Mouse (Mus musculus) midbrain, postnatal 0 days (tissue): ENCODE results near the gene Slc25a30. TPM values are rescaled to one million over a fixed set of nuclear protein-coding genes. Genes with fewer than 3 reads are reported as not detected.
"Not testable (repeated sequence)": the region's sequence is repeated elsewhere in the genome, so short reads cannot be mapped to it uniquely, and the experiment has no call there.

ENCODE experiments used
- ATAC-seq: fragments of 200-750 bp; cut with Nextera tagmentation; 2 replicates; pipeline ENCODE4 v1.8.0; 2017; ENCODE audit warnings: moderate number of reproducible peaks, mild to moderate bottlenecking, moderate TSS enrichment, moderate library complexity; ENCODE audit not compliant: low FRiP score
- DNase-seq: peaks from one replicate; pipeline ENCODE4 v3.0.0-alpha.2; 2015; ENCODE audit warnings: low spot score
- H3K27ac ChIP-seq: fragments of 300-500 bp; sonication (generic); 2 replicates; pipeline ENCODE4 v1.5.1; 2014; ENCODE audit warnings: low read depth, mild to moderate bottlenecking, low read length, mixed read lengths
- H3K27me3 ChIP-seq: fragments of 300-500 bp; sonication (generic); 2 replicates; pipeline ENCODE4 v1.6.1; 2014; ENCODE audit warnings: low read length, control low read depth, mixed read lengths; ENCODE audit not compliant: insufficient read depth
- H3K36me3 ChIP-seq: fragments of 300-500 bp; sonication (generic); 2 replicates; pipeline ENCODE4 v1.6.1; 2014; ENCODE audit warnings: low read length, control low read depth, mixed read lengths; ENCODE audit not compliant: insufficient read depth
- H3K4me1 ChIP-seq: fragments of 300-500 bp; sonication (generic); 2 replicates; pipeline ENCODE4 v1.6.1; 2014; ENCODE audit warnings: mild to moderate bottlenecking, control low read depth, antibody characterized with exemption, low read length, mixed read lengths; ENCODE audit not compliant: insufficient read depth
- H3K4me2 ChIP-seq: fragments of 300-500 bp; sonication (generic); 2 replicates; pipeline ENCODE4 v1.6.1; 2014; ENCODE audit warnings: low read depth, mild to moderate bottlenecking, low read length, mixed read lengths; ENCODE audit not compliant: poor library complexity, severe bottlenecking
- H3K4me3 ChIP-seq: fragments of 300-500 bp; sonication (generic); 2 replicates; pipeline ENCODE4 v1.5.1; 2014; ENCODE audit warnings: low read depth, mild to moderate bottlenecking, low read length, moderate library complexity
- H3K9ac ChIP-seq: fragments of 300-500 bp; sonication (generic); replicated peaks from 2 replicates; pipeline ENCODE4 v1.6.1; 2014; ENCODE audit warnings: mild to moderate bottlenecking, low read length, moderate library complexity, mixed read lengths; ENCODE audit not compliant: poor library complexity, severe bottlenecking
- H3K9me3 ChIP-seq: fragments of 300-500 bp; sonication (generic); 2 replicates; pipeline ENCODE4 v1.6.1; 2016; ENCODE audit warnings: low read length, control low read depth
- CTCF ChIP-seq: IDR thresholded peaks from 2 replicates; pipeline ENCODE4 v1.5.1; 2016; ENCODE audit warnings: antibody characterized with exemption, mild to moderate bottlenecking
- WGBS: fragments of 180-500 bp; shearing (Covaris S2); extraction: QIAGEN DNeasy Blood & Tissue Kit; methylation state at CpG from one replicate; pipeline ENCODE4 v1.1.7; 2014; 5-methylcytosine and 5-hydroxymethylcytosine counted together
- polyA plus RNA-seq: library from polyadenylated mRNA; unstranded; fragments of >200 nt; fragmentation: Nextera tagmentation; extraction: Ambion mirVana; gene quantifications from 2 replicates; pipeline ENCODE4 v1.2.1, GENCODE M21; 2015
- total RNA-seq: library from RNA; depleted of rRNA; stranded (reverse); fragments of >200 nt; gene quantifications from 2 replicates; pipeline ENCODE4 v1.2.3, GENCODE M21; 2014

Gene Slc25a30
- total and polyA plus RNA-seq, 2 experiments from 2014 or later, result 6.5 to 9.6 TPM

- H3K9me3 ChIP-seq, result no peaks in the 10 kb centered on the region
- DNase-seq (no peak), ATAC-seq (no peak)
- no peaks in the 10 kb centered on the region for H3K27me3 ChIP-seq
- H3K27ac ChIP-seq, result no peak overlapping the region
- TF ChIP-seq CTCF, result no peak
- peaks cover 24% of the 10 kb centered on the region; the same call in 1 of the 2 replicates for H3K36me3 ChIP-seq
- no peaks in the 10 kb centered on the region for H3K4me1 ChIP-seq
- no peak overlapping the region for H3K4me3 ChIP-seq
- no peak overlapping the region for H3K4me2 ChIP-seq
- 87% methylated on average over 8 of the region's 8 CpGs for WGBS
- no peak overlapping the region for H3K9ac ChIP-seq
Observed at GRCm38 (mm10) chr14:75773431-75773830, 13.4 kb downstream of the Slc25a30 start.

GRCm38 (mm10) chr14:75772407-75772806 is 14.4 kb downstream of the Slc25a30 start:
- H3K9me3 ChIP-seq, DNase-seq: not testable (repeated sequence)

GRCm38 (mm10) chr14:75771101-75771501 is 15.7 kb downstream of the Slc25a30 start:
- H3K9me3 ChIP-seq, result no peaks in the 10 kb centered on the region
- ATAC-seq (no peak), DNase-seq (no peak)
- H3K27me3 ChIP-seq, result no peaks in the 10 kb centered on the region
- H3K4me3 ChIP-seq, result no peak overlapping the region
- H3K4me2 ChIP-seq, result no peak overlapping the region
- 92% methylated on average over 8 of the region's 8 CpGs for WGBS
- peaks cover 32% of the 10 kb centered on the region for H3K36me3 ChIP-seq
- H3K4me1 ChIP-seq, result no peaks in the 10 kb centered on the region
- no peak overlapping the region for H3K27ac ChIP-seq
- no peak overlapping the region for H3K9ac ChIP-seq
- TF ChIP-seq CTCF, result no peak

More at GRCm38 (mm10) chr14:75772407-75772806, 14.4 kb downstream of the Slc25a30 start:
- H3K27me3 ChIP-seq, H3K9ac ChIP-seq, H3K27ac ChIP-seq, H3K4me1 ChIP-seq, H3K4me2 ChIP-seq, H3K4me3 ChIP-seq, ATAC-seq: not testable (repeated sequence)
- WGBS, result 97% methylated on average over 3 of the region's 3 CpGs
- peaks cover 24% of the 10 kb centered on the region; the same call in 1 of the 2 replicates for H3K36me3 ChIP-seq

GRCm38 (mm10) chr14:75769334-75769733 is 17.5 kb downstream of the Slc25a30 start:
- 80% methylated on average over 9 of the region's 9 CpGs for WGBS
- no peak overlapping the region for H3K4me2 ChIP-seq
- H3K36me3 ChIP-seq, result peaks cover 31% of the 10 kb centered on the region

GRCm38 (mm10) chr14:75768275-75768608 is 18.6 kb downstream of the Slc25a30 start:
- H3K36me3 ChIP-seq, result peaks cover 28% of the 10 kb centered on the region
- 3% methylated on average over 1 of the region's 1 CpGs for WGBS
- no peaks in the 10 kb centered on the region for H3K9me3 ChIP-seq
- H3K27me3 ChIP-seq, result no peaks in the 10 kb centered on the region
- no peak overlapping the region for H3K27ac ChIP-seq
- no peak for ATAC-seq
- no peak overlapping the region for H3K4me2 ChIP-seq
- TF ChIP-seq CTCF, result no peak
- no peak overlapping the region for H3K4me3 ChIP-seq
- DNase-seq, result no peak
- H3K4me1 ChIP-seq, result no peaks in the 10 kb centered on the region
- no peak overlapping the region for H3K9ac ChIP-seq

More at GRCm38 (mm10) chr14:75769334-75769733, 17.5 kb downstream of the Slc25a30 start:
- no peaks in the 10 kb centered on the region for H3K9me3 ChIP-seq
- H3K4me1 ChIP-seq, result no peaks in the 10 kb centered on the region
- no peak overlapping the region for H3K27ac ChIP-seq
- ATAC-seq (no peak), DNase-seq (no peak)
- no peak overlapping the region for H3K9ac ChIP-seq
- H3K4me3 ChIP-seq, result no peak overlapping the region
- TF ChIP-seq CTCF, result no peak
- H3K27me3 ChIP-seq, result no peaks in the 10 kb centered on the region

GRCm38 (mm10) chr14:75767492-75768274 is 19.2 kb downstream of the Slc25a30 start:
- 0 out of 2 replicates have a peak overlapping the region, but pooled peaks have one; percentile 12 for H3K4me2 ChIP-seq
- no peak overlapping the region for H3K9ac ChIP-seq
- ATAC-seq (peak; percentile 83), DNase-seq (peak; percentile 90)
- H3K27ac ChIP-seq, result no peak overlapping the region
- H3K9me3 ChIP-seq, result no peaks in the 10 kb centered on the region
- no peaks in the 10 kb centered on the region for H3K27me3 ChIP-seq
- no peaks in the 10 kb centered on the region for H3K4me1 ChIP-seq
- TF ChIP-seq CTCF, result peak; percentile 95
- no peak overlapping the region for H3K4me3 ChIP-seq
- H3K36me3 ChIP-seq, result peaks cover 25% of the 10 kb centered on the region
- 54% methylated on average over 17 of the region's 17 CpGs for WGBS
